Mouse (Mus musculus) stomach, adult 2 months (tissue): ENCODE results near the gene Tex29. TPM values are rescaled to one million over a fixed set of nuclear protein-coding genes. Genes with fewer than 3 reads are reported as not detected.

Source experiments
- polyA plus RNA-seq: library from polyadenylated mRNA; depleted of rRNA; stranded (reverse); fragments of >200 nt; gene quantifications from 2 replicates; pipeline ENCODE4 v1.2.3, GENCODE M21; 2012; rRNA removed

Tex29 gene
- 0.23 TPM in 1 of 2 replicates, not detected in the other for polyA plus RNA-seq

GRCm38 (mm10) chr8:11840174-11840573 lies at the start of gene Tex29:
Gene Tex29, plus strand, starts transcription at chr8:11840474.

Other genes with a start within 250 kb of the Tex29 start
- 22.3 and 23.4 TPM in 2 replicates for gene Ankrd10, start 204.7 kb upstream of the Tex29 start, polyA plus RNA-seq
- not detected in 2 replicates for gene 1700016D06Rik, start 139.4 kb upstream of the Tex29 start, polyA plus RNA-seq
- 10.7 and 12.3 TPM in 2 replicates for gene Arhgef7, start 112.8 kb upstream of the Tex29 start, polyA plus RNA-seq